21 mouse cellular contexts compared by ENCODE assay signal in genomic region chr10:111066146-111066545, GRCm38 (mm10).
"Had no signal": no experiment of that assay in that cellular context is flagged by ENCODE, and none has a peak within 500 bp of the region (broad histone marks: within the 10 kb centered on the region; RNA-seq: fewer than 3 reads in every experiment).

No protein-coding gene starts in this region.

- H3K9me3 ChIP-seq: limb, embryonic 10.5 days; limb, embryonic 13.5 days; liver, embryonic 12.5 days; liver, embryonic 15.5 days; midbrain, embryonic 12.5 days; midbrain, embryonic 15.5 days; neural tube, embryonic 12.5 days; neural tube, embryonic 15.5 days had no signal

- DNase-seq: layer of hippocampus, postnatal 36 days; liver; lung, adult 18-20 months; right cerebral cortex, adult 18-20 months; right cerebral cortex, postnatal 14 days; right cerebral cortex, postnatal 4 days; thymus, adult 2 months; thymus, postnatal 14 days; thymus, postnatal 4 days had no signal

- H3K27ac ChIP-seq: kidney, postnatal 0 days; left cerebral cortex, adult 2 months; limb, embryonic 10.5 days; limb, embryonic 13.5 days; liver, embryonic 12.5 days; liver, embryonic 15.5 days; macrophage; midbrain, embryonic 12.5 days; midbrain, embryonic 15.5 days; neural tube, embryonic 12.5 days; neural tube, embryonic 15.5 days; stomach, postnatal 0 days had no signal

- H3K27me3 ChIP-seq: limb, embryonic 13.5 days; liver, embryonic 12.5 days; liver, embryonic 15.5 days; midbrain, embryonic 15.5 days; neural tube, embryonic 12.5 days; neural tube, embryonic 15.5 days had no signal

- H3K36me3 ChIP-seq: limb, embryonic 10.5 days; limb, embryonic 13.5 days; liver, embryonic 12.5 days; liver, embryonic 15.5 days; midbrain, embryonic 12.5 days; midbrain, embryonic 15.5 days; neural tube, embryonic 12.5 days; neural tube, embryonic 15.5 days had no signal

- ATAC-seq: liver, embryonic 12.5 days; midbrain, embryonic 15.5 days had no signal

- H3K4me3 ChIP-seq: left cerebral cortex, adult 2 months; limb, embryonic 10.5 days; limb, embryonic 13.5 days; liver, embryonic 12.5 days; liver, embryonic 15.5 days; midbrain, embryonic 12.5 days; midbrain, embryonic 15.5 days; neural tube, embryonic 12.5 days; neural tube, embryonic 15.5 days had no signal

- H3K9ac ChIP-seq: limb, embryonic 13.5 days; liver, embryonic 12.5 days; liver, embryonic 15.5 days; midbrain, embryonic 12.5 days; midbrain, embryonic 15.5 days; neural tube, embryonic 12.5 days; neural tube, embryonic 15.5 days had no signal

- H3K4me1 ChIP-seq: limb, embryonic 10.5 days; limb, embryonic 13.5 days; liver, embryonic 15.5 days; midbrain, embryonic 12.5 days; midbrain, embryonic 15.5 days; neural tube, embryonic 12.5 days; neural tube, embryonic 15.5 days had no signal

- H3K4me2 ChIP-seq: limb, embryonic 13.5 days; liver, embryonic 12.5 days; liver, embryonic 15.5 days; midbrain, embryonic 12.5 days; midbrain, embryonic 15.5 days; neural tube, embryonic 12.5 days; neural tube, embryonic 15.5 days had no signal
